Comparison of ENCODE assay signal across 11 mouse cellular contexts in the genomic region with DNA sequence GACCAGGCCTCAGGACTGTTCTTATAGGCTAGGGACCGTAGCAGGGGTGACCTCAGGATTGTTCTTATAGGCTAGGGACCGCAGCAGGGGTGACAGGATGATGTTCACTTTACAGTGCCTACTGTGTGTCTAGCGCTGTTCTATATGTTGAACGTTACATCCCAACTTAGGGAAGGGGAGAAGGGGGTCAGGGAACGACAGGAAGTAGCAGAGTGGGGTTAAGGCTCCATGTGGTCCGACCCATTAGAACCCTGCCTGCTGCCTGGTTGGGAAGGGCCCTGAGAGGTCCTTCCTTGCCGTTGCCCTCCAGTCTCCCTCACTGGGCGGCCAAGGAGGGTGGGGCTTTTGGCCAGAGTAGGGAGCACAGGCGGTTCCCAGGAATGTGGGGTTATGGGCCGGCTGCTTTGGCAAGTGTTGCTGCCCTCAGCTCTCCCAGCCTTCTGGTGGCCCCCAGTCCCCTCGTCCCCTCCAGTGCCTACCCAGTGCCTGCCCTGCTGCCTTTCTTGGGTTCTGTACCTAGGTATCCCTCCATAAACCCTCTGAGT. TPM values are rescaled to one million over a fixed set of nuclear protein-coding genes. Genes with fewer than 3 reads are reported as not detected.
A peak's percentile ranks its signal among the peaks of the same experiment; 100 is the strongest.
DNase-seq lines count a peak whose midpoint lies in the region; ATAC-seq lines count a peak whose summit lies in the region.
"Had no signal": no experiment of that assay in that cellular context is flagged by ENCODE, and none has a peak within 500 bp of the region (broad histone marks: within the 10 kb centered on the region; RNA-seq: fewer than 3 reads in every experiment).

No protein-coding gene starts in this region.

- H3K4me3 ChIP-seq in intestine, embryonic 14.5 days (ENCODE audit: low read depth, low read length), result no peak overlapping the region
- H3K4me3 ChIP-seq in kidney, embryonic 16.5 days (ENCODE audit: low read length), result no peak overlapping the region

- no peak overlapping the region for H3K9ac ChIP-seq in intestine, embryonic 14.5 days (ENCODE audit: low read length)
- H3K9ac ChIP-seq in kidney, embryonic 16.5 days (replicated peaks; ENCODE audit: low read length), result peak overlapping the region; percentile 25; the same call in 1 of the 2 replicates

- DNase-seq in kidney, adult 11 months, result peak; percentile 72
- DNase-seq in kidney, adult 9 months, result no peak
- no peak for DNase-seq in intestine, embryonic 14.5 days (ENCODE audit: low spot score)
- peak; percentile 24 for DNase-seq in lung, postnatal 36 days
- no peak for DNase-seq in right cerebral cortex, adult 2 months (ENCODE audit: low spot score in 2 of 2)
- DNase-seq in spleen, postnatal 14 days (ENCODE audit: low spot score in 2 of 2), result no peak
- DNase-seq: adrenal gland, adult 2 months; cerebellum, adult 18-20 months; thymus, postnatal 25 days had no signal

- peak overlapping the region; percentile 70; the same call in 1 of the 2 replicates for H3K27ac ChIP-seq in intestine, embryonic 14.5 days (ENCODE audit: low read depth)
- peak overlapping the region; percentile 95 for H3K27ac ChIP-seq in kidney, embryonic 16.5 days (ENCODE audit: low read length)

- no peaks in the 10 kb centered on the region for H3K9me3 ChIP-seq in intestine, embryonic 14.5 days (ENCODE audit: control insufficient read depth, low read length)
- H3K9me3 ChIP-seq in kidney, embryonic 16.5 days (ENCODE audit: low read length), result no peaks in the 10 kb centered on the region
- H3K9me3 ChIP-seq: G1E had no signal

- no peaks in the 10 kb centered on the region for H3K27me3 ChIP-seq in intestine, embryonic 14.5 days (replicated peaks; ENCODE audit: control insufficient read depth, insufficient read depth, low read length)
- no peaks in the 10 kb centered on the region for H3K27me3 ChIP-seq in kidney, embryonic 16.5 days (ENCODE audit: insufficient read depth, low read length)

- H3K4me1 ChIP-seq in intestine, embryonic 14.5 days (replicated peaks; ENCODE audit: control insufficient read depth, insufficient read depth, low read length), result peaks cover 80% of the 10 kb centered on the region
- H3K4me1 ChIP-seq in kidney, embryonic 16.5 days (ENCODE audit: insufficient read depth, low read length), result peaks cover 93% of the 10 kb centered on the region

- ATAC-seq in intestine, embryonic 14.5 days (replicated peaks; ENCODE audit: low FRiP score, low TSS enrichment, low read depth), result no peak
- no peak for ATAC-seq in kidney, embryonic 16.5 days (ENCODE audit: low FRiP score, low TSS enrichment)

- WGBS in intestine, embryonic 14.5 days, result 56% methylated on average over 11 of the region's 11 CpGs
- WGBS in kidney, embryonic 16.5 days, result 54% methylated on average over 11 of the region's 11 CpGs

- H3K4me2 ChIP-seq in intestine, embryonic 14.5 days (ENCODE audit: low read length), result no peak overlapping the region
- H3K4me2 ChIP-seq in kidney, embryonic 16.5 days (replicated peaks; ENCODE audit: low read depth, low read length), result no peak overlapping the region

- H3K36me3 ChIP-seq in intestine, embryonic 14.5 days (ENCODE audit: control insufficient read depth, insufficient read depth, low read length), result peaks cover 7% of the 10 kb centered on the region; the same call in 1 of the 2 replicates
- no peaks in the 10 kb centered on the region for H3K36me3 ChIP-seq in kidney, embryonic 16.5 days (ENCODE audit: insufficient read depth, low read length)
- H3K36me3 ChIP-seq: G1E had no signal

RNA-seq across cellular contexts. Expression of a gene that starts 9.9 kb away (rescaled TPM):
- polyA plus RNA-seq in intestine, embryonic 14.5 days (2014; fragmentation: Nextera tagmentation; extraction: Ambion mirVana), result 29.0 and 31.0 TPM in 2 replicates
- 43.6 and 53.6 TPM in 2 replicates for polyA plus RNA-seq in kidney, embryonic 16.5 days (2015; fragmentation: Nextera tagmentation; extraction: Ambion mirVana)

RNA-seq across cellular contexts. Expression of a gene that starts 20.4 kb away (rescaled TPM):
- 80.5 and 85.9 TPM in 2 replicates for polyA plus RNA-seq in intestine, embryonic 14.5 days (2014; fragmentation: Nextera tagmentation; extraction: Ambion mirVana)
- 67.8 and 80.4 TPM in 2 replicates for polyA plus RNA-seq in kidney, embryonic 16.5 days (2015; fragmentation: Nextera tagmentation; extraction: Ambion mirVana)

RNA-seq across cellular contexts. Expression of a gene that starts 35.4 kb away (rescaled TPM):
- polyA plus RNA-seq in intestine, embryonic 14.5 days (2014; fragmentation: Nextera tagmentation; extraction: Ambion mirVana), result 15.9 and 17.1 TPM in 2 replicates
- 26.8 TPM in 2 replicates for polyA plus RNA-seq in kidney, embryonic 16.5 days (2015; fragmentation: Nextera tagmentation; extraction: Ambion mirVana)

RNA-seq across cellular contexts. Expression of a gene that starts 35.4 kb away (rescaled TPM):
- 71.6 and 75.3 TPM in 2 replicates for polyA plus RNA-seq in intestine, embryonic 14.5 days (2014; fragmentation: Nextera tagmentation; extraction: Ambion mirVana)
- polyA plus RNA-seq in kidney, embryonic 16.5 days (2015; fragmentation: Nextera tagmentation; extraction: Ambion mirVana), result 89.6 and 95.3 TPM in 2 replicates

RNA-seq across cellular contexts. Expression of a gene that starts 44.7 kb away (rescaled TPM):
- polyA plus RNA-seq in intestine, embryonic 14.5 days (2014; fragmentation: Nextera tagmentation; extraction: Ambion mirVana), result 27.6 and 30.0 TPM in 2 replicates
- polyA plus RNA-seq in kidney, embryonic 16.5 days (2015; fragmentation: Nextera tagmentation; extraction: Ambion mirVana), result 21.8 and 25.5 TPM in 2 replicates

Comparison
In these comparisons a context has a peak if more than half of its experiments do, and no peak if none do; other contexts are left out.
1. DNase-seq: peak in kidney, adult 11 months (single experiment) and lung, postnatal 36 days (single experiment); none in kidney, adult 9 months (single experiment), intestine, embryonic 14.5 days (single experiment), right cerebral cortex, adult 2 months (0 of 2) and spleen, postnatal 14 days (0 of 2).